Mouse (Mus musculus): Measurements from ENCODE around the gene Nup153.

GRCm38 (mm10) chr13:46696788-46697187 is 31.0 kb downstream of the Nup153 start:
- TF ChIP-seq REST (IDR thresholded peaks at IDR 0.05; ENCODE audit: insufficient read depth, insufficient read length) (no peak), TCF12 (IDR thresholded peaks at IDR 0.05; ENCODE audit: insufficient read depth, poor library complexity, severe bottlenecking) (no peak), MAX (IDR thresholded peaks at IDR 0.05; ENCODE audit: low read depth) (no peak), POLR2A (IDR thresholded peaks at IDR 0.05; ENCODE audit: insufficient read length, low read depth) (no peak), E2F4 (IDR thresholded peaks at IDR 0.05; ENCODE audit: insufficient read depth) (no peak)

Data from myocyte (in vitro differentiated cells).